Mouse (Mus musculus) embryo, embryonic 11.5 days (tissue): ENCODE measurements around the gene Tmem117.

Experiments used
- DNase-seq: peaks from one replicate; pipeline ENCODE4 v3.0.0-alpha.2; 2012; ENCODE audit warnings: low read depth, low spot score

Tmem117 gene

GRCm38 (mm10) chr15:94628830-94629601, at the start of gene Tmem117:
TSS of gene Tmem117 (plus strand) at chr15:94629232.
- no peak for DNase-seq

GRCm38 (mm10) chr15:94582000-94582593, 46.9 kb upstream of the Tmem117 start:
- DNase-seq: no peak

GRCm38 (mm10) chr15:94583153-94583552, 45.9 kb upstream of the Tmem117 start:
- no peak for DNase-seq

GRCm38 (mm10) chr15:94584738-94585137, 44.3 kb upstream of the Tmem117 start:
- no peak for DNase-seq

GRCm38 (mm10) chr15:94587826-94588715, 41.0 kb upstream of the Tmem117 start:
- DNase-seq: no peak

- peak; percentile 89 for DNase-seq
Observed at GRCm38 (mm10) chr15:94589219-94590075, 39.6 kb upstream of the Tmem117 start, which contains the start of gene Twf1. TSS of gene Twf1 (minus strand) at chr15:94589889.

GRCm38 (mm10) chr15:94590083-94590482, 38.9 kb upstream of the Tmem117 start:
- no peak for DNase-seq

- DNase-seq: no peak
Observed at GRCm38 (mm10) chr15:94591356-94591755, 37.7 kb upstream of the Tmem117 start.

- no peak for DNase-seq
Observed at GRCm38 (mm10) chr15:94593586-94593985, 35.4 kb upstream of the Tmem117 start.

- DNase-seq: no peak
Observed at GRCm38 (mm10) chr15:94600145-94600707, 28.8 kb upstream of the Tmem117 start.

GRCm38 (mm10) chr15:94601339-94601738, 27.7 kb upstream of the Tmem117 start:
- DNase-seq: peak; percentile 19

- DNase-seq: no peak
Observed at GRCm38 (mm10) chr15:94602441-94602840, 26.6 kb upstream of the Tmem117 start.

GRCm38 (mm10) chr15:94607768-94608167, 21.3 kb upstream of the Tmem117 start:
- DNase-seq: no peak

GRCm38 (mm10) chr15:94616036-94616435, 13.0 kb upstream of the Tmem117 start:
- no peak for DNase-seq

GRCm38 (mm10) chr15:94620909-94621308, 8.1 kb upstream of the Tmem117 start:
- no peak for DNase-seq

- DNase-seq: no peak
Observed at GRCm38 (mm10) chr15:94628463-94628829, 586 bp upstream of the Tmem117 start.

- no peak for DNase-seq
Observed at GRCm38 (mm10) chr15:94630553-94630952, 1.5 kb downstream of the Tmem117 start.

- no peak for DNase-seq
Observed at GRCm38 (mm10) chr15:94634524-94634923, 5.5 kb downstream of the Tmem117 start.

GRCm38 (mm10) chr15:94638207-94638606, 9.2 kb downstream of the Tmem117 start:
- DNase-seq: no peak

GRCm38 (mm10) chr15:94639126-94639525, 10.1 kb downstream of the Tmem117 start:
- no peak for DNase-seq

- no peak for DNase-seq
Observed at GRCm38 (mm10) chr15:94646012-94646411, 17.0 kb downstream of the Tmem117 start.
